Mouse (Mus musculus) thymus, postnatal 4 days (tissue): ENCODE results near the gene Rpl9-ps1.

ENCODE experiments used
- DNase-seq: peaks from one replicate; pipeline ENCODE4 v3.0.0; 2021

Gene Rpl9-ps1

DNA sequence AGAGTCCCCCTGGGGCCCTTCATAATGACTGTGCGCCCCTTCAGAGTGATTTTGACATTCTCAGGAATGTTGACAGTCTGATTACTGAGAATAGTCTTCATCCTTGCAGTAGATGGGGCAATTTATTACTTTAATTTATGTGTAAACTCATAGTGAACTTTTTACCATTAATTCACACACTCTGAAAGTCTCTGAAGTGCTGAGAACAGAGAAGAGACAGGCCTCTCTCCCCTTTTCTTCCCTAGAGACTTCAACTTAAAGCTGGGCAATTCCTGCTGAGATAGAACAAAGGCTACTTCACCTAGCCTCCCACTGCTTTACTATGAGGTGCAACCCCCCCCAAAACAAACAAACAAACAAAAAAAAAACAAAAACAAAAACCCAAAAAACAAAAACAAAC, at the start of gene Rpl9-ps1:
TSS of gene Rpl9-ps1 (minus strand) at position 101 of the 400 bp plus-strand sequence.
- no peak for DNase-seq

DNA sequence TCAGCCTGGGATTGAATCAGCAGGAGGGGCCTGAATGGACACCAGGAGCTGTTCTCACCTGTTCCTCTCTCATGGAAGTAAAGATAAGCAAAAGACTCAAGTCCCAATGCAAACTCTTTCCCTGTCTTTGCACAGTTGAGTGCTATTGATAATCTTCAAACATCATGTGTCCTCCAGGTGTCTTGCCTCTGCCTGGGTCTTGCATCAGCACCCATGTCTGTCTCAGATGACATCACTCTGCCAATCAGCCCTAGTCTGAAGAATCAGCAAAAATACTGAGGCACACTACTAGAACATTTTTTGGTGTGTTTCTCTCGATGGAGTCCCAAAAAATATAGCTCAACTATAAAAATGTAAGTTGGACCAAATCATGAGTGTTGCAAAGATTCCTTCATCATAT, 46.6 kb upstream of the Rpl9-ps1 start:
- DNase-seq = no peak

DNA sequence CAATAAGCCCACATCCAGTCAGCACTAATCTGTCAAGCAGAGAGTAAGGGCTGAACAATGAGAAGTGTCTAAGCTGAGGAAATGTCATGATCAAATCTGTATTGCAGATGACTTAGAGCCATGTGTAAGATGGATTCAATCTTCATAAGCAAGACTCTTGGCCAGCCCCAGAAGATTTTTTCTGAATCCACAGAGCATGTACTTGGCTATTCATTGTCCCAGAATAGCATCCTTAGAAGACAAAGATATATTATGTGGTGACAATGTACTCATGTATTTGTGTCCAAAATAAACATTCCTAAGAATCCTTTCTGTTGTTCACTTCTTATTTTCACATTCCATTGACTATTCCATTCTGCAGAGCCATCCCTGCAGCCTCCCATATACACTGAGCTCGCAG, 44.5 kb upstream of the Rpl9-ps1 start:
- DNase-seq = no peak

DNA sequence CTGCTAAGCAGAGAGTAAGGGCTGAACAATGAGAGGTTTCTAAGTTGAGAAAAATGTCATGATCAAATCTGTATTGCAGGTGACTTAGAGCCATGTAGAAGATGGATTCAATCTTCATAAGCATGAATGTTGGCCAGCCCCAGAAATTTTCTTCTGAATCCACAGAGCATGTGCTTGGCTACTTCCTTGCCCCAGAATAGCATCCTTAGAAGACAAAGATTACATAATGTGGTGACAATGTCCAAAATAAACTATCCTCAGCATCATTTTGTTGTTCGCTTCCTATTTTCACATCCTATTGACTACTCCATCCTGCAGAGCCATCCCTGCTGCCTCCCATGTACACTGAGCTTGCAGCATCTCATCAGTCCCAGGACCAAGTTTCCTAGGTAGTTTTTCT, 30.2 kb upstream of the Rpl9-ps1 start:
- no peak for DNase-seq

DNA sequence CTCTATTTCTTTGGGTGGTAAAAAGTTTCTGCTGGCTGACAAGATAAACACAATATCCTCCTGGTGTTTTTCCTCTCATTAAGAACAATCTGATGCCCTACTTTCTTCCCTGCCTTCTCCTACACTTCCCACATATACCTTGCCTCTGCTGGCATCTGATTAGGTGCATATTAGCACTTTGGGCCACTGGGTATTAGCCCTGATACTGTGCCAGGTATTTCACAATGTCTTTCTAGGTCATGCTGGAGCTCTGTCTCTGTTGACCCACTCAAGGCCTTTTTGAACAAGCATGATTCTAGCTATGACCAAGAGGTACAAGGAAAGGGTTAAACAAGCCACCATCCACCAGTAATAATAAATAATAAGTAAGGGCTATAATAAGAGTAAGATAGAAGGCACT, 26.3 kb upstream of the Rpl9-ps1 start:
- DNase-seq = no peak

DNA sequence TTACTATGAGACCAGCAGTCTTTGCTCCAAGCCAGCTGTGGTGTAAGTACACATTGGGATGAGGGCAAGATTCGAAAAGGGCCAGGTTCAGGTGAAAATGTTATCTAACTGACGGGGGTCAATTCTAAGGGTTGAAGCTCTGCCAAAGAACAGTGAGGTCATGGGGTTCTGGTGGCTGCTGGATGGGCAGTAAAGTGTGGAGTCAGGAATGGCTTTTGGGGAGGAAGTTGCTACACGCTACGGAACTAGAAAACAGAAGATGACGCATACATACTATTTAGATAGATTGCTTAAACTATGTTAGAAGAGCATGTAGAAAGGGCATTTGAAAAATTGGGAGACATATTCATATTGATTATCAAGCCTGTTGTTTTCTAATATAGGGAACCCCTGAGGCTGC, 18.1 kb upstream of the Rpl9-ps1 start:
- no peak for DNase-seq

DNA sequence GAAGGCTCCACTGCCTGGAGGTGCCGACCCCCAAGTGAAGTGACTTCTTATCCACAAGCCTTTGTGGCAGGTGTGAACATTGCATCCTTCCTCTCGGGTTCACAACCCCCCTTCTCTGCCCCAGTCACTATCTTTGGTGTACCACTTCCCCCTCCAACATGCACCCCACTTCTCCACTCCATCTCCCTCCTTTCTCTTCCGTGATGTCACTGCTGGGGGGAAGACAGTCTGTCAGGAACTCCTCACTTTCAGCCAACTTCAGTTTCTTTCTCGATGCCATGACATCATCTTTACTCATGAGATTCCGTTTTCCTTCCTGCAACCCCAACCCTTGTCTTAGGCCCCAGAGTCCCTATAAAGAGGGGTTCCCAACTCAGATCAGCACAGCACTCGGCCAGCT, 16.8 kb upstream of the Rpl9-ps1 start, which contains the start of gene Ccl4:
TSS of gene Ccl4 (plus strand) at position 381 of the 400 bp plus-strand sequence.
- DNase-seq = peak; percentile 38

DNA sequence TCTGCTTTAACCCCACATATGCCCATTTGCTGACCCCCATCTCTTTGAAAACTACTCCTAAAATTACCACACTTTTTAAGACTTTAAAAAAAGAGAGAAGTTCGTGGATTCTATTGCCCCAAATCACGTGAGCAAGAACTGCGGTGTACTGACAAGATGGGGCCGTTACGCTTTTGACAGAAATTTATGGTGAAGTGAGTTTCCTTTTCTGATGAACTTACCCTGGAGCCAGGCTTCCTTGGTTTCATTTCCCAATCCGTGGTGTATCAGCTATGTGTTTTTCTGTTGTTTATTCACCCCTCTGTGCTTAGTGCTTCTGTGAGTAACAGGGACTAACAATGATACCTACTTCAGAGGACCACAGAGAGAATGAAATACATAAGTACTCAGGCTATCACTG, 13.4 kb upstream of the Rpl9-ps1 start:
- DNase-seq = no peak

DNA sequence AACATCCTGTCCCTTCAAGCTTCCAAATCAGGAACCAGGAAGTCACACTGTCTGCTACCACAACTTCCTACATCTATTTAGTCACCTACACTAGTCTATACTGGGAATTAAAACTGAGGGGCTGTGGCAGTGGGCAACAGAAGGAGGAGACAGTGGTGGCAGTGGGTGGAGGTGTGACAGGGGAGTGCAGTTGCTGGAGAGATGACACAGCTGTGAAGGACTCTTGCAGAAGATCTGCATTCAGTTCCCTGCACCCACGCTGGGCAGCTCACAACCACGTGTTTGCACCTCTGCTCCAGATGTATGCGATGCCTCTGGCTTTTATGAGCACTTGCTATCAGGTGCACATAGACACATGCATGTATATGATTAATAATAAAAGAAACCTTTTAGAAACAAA, 12.1 kb upstream of the Rpl9-ps1 start:
- DNase-seq = no peak

DNA sequence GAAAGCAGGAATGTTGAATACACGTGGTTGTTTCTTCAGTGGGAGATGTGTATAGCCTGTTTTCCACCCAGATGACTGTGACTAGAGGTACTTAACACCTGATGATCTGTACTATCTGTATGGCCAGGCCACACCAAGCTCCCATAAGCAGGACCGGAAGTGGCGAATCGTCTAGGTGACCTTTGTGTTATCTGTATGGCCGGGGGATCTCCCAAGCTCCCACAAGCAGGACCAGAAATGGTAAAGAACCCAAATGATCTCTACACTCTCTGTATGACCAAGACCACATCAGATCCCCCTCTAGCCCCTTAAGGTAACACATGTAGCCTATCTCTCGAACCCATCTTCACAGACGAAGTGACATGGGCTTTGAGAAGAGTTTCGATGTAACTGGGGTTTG, 9.2 kb upstream of the Rpl9-ps1 start:
- DNase-seq = no peak

DNA sequence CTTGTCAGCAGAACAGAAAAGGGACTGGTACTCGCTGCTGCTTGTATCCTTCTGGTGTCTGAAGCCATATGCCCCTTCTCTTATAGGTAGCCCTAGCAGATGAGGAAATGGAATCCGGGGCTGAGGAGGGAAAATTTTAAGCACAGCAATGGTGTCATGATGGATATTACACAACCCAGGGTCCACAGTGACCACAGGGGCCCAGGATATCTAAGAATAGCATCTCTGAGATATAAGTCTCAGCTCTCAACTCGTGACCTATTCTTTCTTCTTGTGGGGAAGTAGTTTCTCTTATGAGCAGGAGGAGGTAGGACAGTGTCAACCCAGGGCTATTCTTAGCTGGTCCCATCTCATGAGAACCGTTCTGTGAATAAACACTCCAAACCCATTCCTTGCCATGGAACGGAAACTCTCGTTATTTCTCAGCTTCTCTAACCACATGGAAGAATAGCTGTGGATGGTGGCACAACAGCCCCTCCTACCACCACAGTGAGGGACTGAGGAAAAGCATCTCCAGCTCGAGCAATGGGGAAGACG, 4.0 kb upstream of the Rpl9-ps1 start, which contains the start of gene Ccl3:
TSS of gene Ccl3 (minus strand) at position 51 of the 537 bp plus-strand sequence.
- DNase-seq = no peak

DNA sequence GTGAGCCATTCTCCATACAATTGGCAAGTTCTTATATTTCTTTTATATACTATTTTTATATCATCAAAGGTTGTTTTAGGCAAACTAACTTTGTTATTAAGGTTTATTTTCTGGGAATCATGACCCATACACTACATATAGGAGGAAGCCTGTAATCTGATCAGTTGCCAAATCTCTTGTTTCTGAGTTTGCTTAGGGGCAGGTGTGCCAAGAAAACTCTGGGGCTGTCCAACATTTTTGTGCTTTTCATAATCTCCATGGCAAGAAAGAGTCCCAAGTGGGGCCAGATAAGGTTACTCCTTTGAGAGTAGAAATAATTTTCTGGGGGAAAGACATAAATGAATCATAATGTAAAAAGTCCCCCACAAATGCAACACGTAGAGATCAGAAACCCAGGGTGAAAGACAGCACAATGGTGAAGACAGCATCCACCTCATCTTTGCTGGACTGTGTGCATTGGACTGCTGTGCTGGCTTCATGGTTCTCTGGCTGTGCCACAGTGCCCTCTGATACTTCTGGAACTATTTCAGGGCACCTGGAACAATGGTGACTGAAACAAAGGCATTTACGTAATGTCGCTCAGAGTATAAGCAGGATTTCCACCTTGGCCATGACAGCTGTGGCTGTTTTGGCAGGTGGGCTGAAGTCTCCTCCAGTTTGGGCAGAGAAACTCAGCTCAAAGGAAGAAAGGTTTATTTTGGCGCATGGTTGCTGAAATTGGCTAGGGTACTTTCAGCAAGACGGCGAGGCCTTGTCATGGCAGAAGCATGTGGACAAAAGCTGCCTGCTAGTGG, 1.1 kb upstream of the Rpl9-ps1 start:
- DNase-seq = no peak

DNA sequence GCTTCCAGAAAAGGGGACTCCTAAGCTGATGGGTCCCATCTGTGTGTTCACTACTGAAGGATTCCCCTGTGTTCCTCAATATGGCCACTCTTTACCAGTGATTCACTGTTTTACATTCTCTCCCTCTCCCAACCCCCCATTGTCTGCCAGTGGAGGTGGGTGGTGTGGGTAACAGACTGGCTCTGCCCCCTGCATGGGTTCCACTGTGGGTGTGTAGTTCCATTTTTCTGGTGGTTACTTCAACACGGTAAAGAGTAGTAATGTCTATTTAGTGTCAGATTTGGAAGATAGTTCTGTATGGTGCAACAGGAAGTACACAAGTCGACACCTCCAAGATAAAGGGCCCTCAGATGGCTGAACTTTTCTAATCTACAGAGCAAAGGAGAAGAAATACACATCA, 4.2 kb downstream of the Rpl9-ps1 start:
- DNase-seq = peak; percentile 24

DNA sequence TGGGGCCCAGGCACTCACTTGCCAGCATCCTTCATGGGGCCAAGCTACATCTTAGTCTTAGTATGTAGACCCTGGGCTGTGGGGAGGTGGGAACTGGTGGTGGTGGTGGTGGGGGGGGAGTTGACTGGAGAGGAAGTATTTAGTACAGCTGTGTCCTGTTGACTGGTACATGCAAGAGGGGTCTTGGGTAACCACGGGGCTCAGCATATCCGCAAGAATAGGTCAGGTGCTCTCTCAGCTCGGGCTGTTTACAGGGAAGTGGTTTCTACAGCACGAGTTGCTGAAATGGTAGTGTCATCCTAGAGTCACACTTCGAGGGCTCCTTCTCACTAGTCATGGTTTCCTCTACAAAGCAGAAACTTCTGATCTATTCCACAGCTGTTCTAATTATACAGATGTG, 5.3 kb downstream of the Rpl9-ps1 start:
- DNase-seq = peak; percentile 60

DNA sequence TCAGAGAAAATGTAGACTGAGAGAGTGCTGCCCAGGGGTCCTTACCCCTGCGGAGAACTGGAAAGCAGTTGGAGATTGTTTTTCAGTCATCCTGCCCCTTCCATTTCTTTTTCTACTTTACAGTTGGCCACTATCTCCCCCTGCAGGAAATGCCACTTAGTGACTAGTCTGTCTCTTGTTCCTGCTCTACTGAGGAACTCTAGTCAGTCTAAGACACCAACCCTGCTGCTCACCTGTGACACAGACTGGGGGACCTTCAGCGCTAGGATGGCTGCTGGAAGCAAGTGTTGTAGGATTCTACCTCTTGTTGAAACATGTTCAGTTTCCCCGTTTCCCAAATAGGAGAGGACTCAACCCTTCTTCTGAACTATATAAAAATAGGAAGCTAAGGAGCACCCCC, 5.9 kb downstream of the Rpl9-ps1 start:
- DNase-seq = peak; percentile 62

DNA sequence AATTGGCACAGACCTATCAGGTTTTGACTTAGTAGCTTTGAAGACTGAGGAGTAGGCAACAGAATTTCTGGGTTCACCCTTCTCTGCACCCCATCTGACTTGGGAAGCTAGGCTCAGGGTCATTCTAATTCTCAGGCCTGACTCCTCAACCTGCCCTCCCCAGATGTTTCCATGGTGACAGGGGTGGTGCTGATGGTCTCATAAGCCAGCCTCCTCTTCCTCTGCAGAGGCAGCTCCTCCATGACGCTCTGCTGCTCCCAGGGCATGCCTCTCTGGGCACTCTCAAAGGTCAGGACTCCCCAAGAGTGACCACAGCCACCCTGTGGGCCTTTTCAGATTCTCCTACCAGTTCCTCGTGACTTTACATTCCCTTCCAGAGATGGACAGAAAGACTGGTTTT, 6.5 kb downstream of the Rpl9-ps1 start:
- DNase-seq = peak; percentile 11

DNA sequence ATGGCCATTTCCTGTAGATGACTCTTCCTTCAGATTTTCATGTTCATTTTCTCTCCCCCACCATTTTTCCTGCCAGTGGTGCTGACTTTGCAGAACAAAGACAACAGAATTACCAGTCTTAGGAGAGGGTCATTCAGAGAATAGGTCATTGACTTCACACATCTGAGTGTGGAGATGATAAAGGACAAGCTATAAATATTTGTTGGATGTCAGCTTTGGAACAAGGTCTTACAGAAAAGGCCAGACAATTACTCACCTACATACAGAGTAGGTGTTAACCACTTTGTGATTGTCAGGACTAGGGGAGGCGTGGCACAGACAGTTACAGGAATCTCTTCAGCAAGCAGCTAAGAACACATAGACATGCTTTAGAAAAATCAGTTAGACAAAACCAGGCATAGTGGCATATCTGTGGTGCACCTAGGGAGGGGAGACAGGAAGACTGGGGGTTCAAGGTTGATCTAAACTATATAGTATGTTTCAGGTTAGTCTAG, 8.6 kb downstream of the Rpl9-ps1 start:
- no peak for DNase-seq

DNA sequence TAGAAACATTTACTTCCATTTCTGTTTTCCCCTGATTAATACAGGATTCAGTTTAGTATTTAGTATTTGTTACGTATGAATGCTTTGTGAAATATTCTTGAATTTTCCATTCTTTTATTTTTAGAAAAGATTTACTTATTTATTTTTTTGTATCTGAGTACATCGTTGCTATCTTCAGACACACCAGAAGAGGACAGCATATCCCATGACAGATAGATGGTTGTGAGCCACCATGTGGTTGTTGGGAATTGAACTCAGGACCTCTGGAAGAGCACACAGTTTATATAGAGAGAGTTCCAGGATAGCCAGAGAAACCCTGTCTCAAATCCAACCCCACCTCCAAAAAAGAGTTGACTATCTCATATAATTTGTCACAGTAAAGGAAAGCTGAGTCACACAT, 10.5 kb downstream of the Rpl9-ps1 start:
- DNase-seq = no peak

DNA sequence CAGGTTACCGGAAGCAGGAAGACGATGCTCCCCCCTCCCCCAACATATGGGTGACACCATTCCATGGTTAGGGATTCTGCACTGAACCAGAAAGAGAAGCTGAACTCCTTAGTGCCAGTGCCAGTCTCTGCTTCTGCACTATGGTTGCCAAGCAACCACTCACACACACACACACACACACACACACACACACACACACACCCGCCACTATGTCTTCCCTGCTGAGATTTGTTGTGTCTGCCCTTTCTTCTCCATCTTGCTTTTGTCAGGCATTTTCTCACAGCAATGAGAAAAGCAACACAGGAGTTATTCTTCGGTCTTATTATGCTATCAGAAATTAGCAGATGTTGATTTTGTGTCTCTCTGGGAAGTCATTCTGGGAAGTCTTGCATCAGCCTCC, 11.0 kb downstream of the Rpl9-ps1 start:
- no peak for DNase-seq

DNA sequence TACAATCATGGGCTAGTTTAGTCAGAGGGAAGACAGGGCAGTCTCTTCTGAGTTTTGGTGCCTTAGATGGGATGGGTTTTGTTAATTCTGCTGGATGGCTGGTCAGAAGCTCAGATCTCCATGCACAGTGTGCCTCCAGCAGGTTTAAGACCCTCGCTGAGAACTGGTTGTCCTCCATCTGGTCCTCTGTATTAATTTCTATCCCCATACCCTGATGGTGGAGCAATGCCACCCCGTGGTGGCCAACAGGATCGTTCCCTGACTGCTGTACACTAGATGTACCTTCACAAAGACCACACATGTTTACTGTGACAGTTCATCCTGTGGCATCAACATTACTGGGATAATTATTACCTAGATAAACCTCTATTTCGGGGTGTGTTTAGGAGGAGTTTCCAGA, 12.7 kb downstream of the Rpl9-ps1 start:
- DNase-seq = no peak

DNA sequence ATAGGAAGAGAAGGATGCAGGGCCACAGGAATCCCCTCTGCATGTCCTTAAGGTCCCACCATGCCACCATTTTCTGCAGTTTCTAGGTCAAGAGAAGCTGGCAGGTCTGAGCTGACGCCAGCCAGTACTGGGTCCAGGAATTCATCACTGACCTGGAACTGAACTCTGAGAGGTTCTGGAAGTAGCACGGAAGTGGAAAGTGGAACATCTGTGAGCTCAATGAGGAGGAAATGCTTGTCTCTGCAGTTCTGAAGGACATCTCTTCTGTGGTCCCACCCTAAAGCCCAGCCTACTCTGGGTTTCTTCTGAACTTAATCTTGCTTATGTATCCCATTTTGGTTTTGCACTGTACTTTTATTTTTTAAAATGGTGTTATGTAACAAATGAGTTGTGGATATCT, 14.4 kb downstream of the Rpl9-ps1 start:
- DNase-seq = no peak

DNA sequence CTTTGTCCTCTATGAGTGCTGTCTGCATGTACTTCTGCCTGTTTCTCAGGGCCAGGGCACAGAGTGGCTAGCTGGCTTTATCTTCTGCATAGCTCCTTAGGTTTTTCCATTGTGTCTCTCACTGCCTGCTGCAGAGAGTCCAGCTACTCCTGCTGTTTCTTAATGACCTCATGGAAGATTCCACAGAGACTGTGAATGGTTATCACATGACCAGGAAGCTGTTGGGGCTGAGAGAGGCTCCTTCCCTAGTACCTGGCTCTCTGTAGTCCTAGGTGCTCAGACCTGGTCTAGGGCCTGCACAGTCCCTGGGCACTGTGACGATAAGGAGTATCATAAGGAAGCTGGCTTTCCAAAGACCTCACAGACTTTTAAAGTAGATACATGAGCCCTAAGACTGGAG, 14.8 kb downstream of the Rpl9-ps1 start:
- DNase-seq = no peak

DNA sequence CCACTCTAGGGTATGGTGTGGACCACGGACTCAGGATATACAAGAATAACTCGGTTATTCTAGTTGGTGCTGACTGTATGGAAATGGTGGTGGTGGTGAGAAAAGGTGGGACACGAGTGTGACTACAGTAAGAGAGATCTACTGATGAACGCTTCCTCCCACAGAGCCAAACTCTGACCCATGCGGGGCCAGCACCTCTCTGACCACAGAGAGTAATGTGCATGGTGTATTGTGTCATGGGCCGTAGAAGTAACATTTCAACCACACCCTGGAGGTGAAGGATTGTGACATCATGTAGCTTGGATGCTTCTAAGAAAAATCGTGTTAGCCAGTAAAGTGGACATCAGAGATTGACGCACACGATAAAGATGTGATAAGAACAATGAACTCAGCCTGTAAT, 16.6 kb downstream of the Rpl9-ps1 start:
- DNase-seq = no peak

DNA sequence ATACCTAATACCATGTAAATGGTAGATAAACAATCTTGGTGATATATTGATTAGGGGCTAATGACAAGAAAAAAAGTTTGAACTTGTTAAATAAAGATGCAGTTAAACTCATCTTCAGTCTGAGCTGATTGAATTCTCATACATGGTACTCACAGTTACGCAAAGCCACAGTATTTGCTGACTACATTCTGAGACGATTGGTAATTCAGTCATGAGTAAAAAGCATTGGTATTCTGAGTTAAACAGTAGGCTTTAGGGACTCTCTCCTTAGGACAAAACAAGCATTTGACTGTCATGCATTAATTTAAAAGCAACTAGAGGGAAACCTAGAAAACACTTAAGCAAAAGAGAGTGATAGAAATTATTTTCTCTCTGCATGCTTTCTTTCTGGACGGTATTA, 21.8 kb downstream of the Rpl9-ps1 start:
- no peak for DNase-seq

DNA sequence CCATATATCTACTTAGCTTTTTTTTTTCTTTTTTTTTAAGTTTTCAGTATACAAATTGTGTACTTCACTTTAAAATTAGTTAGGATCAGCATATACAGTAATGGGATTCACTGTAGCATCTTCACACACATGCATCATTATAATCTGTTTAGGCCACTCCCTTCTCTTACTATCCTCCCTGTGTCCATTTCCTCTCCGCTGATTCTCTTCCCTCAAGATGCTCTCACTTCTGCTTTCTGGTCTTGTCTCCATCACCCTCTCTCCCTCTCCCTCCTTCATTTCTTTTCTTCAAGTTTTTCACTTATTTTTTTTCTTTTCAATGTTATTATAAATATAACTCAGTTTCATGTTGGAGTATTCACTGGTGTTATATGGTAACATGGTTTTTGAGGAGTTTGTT, 26.4 kb downstream of the Rpl9-ps1 start:
- no peak for DNase-seq
